Mouse (Mus musculus): ENCODE results near the gene Npr3. TPM values are rescaled to one million over a fixed set of nuclear protein-coding genes. Genes with fewer than 3 reads are reported as not detected.

Npr3 gene
- polyA plus RNA-seq, 1 experiment: 3.4 TPM

DNA sequence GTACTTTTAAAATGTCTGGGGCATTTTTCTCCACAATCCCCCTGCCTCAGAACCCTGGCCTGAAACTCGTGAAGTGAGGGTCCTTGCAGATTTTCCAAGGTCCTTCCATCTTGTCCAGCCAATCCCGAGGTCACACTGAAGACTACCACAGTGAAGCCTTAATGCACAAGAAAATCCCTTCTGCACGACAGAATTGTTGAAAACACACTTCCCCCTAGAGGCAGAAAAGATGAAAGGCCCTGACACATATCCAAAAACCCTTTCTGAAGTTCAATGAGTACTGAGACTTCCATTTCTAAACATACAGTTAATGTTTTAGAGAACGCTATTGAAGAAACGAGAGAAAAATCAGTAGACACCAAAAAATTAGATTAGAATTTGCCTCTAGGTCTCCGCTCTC, 2.8 kb upstream of the Npr3 start:
- H3K27ac ChIP-seq (ENCODE audit: insufficient read depth, low read length): no peak overlapping the region
- TF ChIP-seq CTCF (IDR thresholded peaks at IDR 0.05; ENCODE audit: extremely low read depth, insufficient read depth, low read length) (peak; percentile 37; the same call in 1 of the 2 replicates), POLR2A (IDR thresholded peaks at IDR 0.05; ENCODE audit: extremely low read depth, insufficient read depth, low read length) (no peak)
- no peak overlapping the region for H3K4me3 ChIP-seq (ENCODE audit: insufficient read depth, low read length)
- H3K4me1 ChIP-seq (ENCODE audit: control insufficient read depth, insufficient read depth, low read length): no peaks in the 10 kb centered on the region

DNA sequence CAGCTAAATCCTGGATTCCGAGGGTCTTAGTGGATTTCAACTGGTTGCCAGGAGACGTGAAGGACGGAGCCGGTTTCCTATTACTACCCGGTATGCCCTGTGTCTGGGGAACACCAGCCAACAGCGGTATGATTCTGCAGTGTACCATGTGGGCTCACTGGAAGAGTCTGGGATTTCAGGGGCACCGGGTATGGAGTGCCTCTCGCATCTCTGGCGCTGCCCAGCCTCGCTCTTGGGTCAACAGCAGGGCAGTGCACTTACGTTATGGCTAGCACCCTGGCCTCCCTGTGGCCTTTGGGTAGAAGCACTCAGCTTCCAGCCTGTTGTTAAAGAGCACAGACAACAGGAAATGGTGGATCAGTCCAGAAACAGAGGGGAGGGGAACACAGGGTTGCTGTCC, 1.1 kb upstream of the Npr3 start:
- Histone ChIP-seq H3K4me3 (ENCODE audit: insufficient read depth, low read length) (no peak overlapping the region), H3K27ac (ENCODE audit: insufficient read depth, low read length) (no peak overlapping the region), H3K4me1 (ENCODE audit: control insufficient read depth, insufficient read depth, low read length) (no peaks in the 10 kb centered on the region)
- TF ChIP-seq CTCF (IDR thresholded peaks at IDR 0.05; ENCODE audit: extremely low read depth, insufficient read depth, low read length): no peak
- TF ChIP-seq POLR2A (IDR thresholded peaks at IDR 0.05; ENCODE audit: extremely low read depth, insufficient read depth, low read length): no peak

DNA sequence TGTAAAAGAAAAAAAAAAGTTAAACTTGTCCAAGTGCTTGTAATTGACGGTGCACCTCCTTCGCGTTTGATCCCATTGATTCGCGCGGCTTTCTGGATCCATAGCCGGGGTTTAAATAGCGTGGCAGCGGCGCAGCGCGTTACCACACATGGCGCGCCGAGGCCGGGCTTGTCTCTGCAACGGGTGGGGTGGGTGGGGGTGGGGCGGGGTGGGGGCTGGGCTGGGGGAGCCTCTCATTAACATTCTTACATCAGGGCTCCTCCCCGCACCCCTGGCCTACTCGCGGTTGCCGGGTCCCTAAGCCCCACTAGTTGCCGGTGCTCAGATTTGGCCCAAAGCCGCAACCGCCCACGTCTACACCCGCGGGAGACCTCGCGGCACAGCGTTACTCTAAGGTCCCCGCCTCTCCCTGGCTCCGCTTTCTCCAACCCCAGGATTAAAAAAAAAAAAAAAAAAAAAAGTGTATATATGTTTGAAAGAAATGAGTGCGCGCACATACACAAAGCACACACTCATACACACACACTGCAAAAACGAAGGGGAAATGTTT, 991 bp downstream of the Npr3 start:
- peak overlapping the region; percentile 74 for H3K4me3 ChIP-seq (ENCODE audit: insufficient read depth, low read length)
- H3K4me1 ChIP-seq (ENCODE audit: control insufficient read depth, insufficient read depth, low read length): no peaks in the 10 kb centered on the region
- H3K27ac ChIP-seq (ENCODE audit: insufficient read depth, low read length): no peak overlapping the region
- TF ChIP-seq CTCF (IDR thresholded peaks at IDR 0.05; ENCODE audit: extremely low read depth, insufficient read depth, low read length) (no peak), POLR2A (IDR thresholded peaks at IDR 0.05; ENCODE audit: extremely low read depth, insufficient read depth, low read length) (peak; percentile 40; the same call in 1 of the 2 replicates)

DNA sequence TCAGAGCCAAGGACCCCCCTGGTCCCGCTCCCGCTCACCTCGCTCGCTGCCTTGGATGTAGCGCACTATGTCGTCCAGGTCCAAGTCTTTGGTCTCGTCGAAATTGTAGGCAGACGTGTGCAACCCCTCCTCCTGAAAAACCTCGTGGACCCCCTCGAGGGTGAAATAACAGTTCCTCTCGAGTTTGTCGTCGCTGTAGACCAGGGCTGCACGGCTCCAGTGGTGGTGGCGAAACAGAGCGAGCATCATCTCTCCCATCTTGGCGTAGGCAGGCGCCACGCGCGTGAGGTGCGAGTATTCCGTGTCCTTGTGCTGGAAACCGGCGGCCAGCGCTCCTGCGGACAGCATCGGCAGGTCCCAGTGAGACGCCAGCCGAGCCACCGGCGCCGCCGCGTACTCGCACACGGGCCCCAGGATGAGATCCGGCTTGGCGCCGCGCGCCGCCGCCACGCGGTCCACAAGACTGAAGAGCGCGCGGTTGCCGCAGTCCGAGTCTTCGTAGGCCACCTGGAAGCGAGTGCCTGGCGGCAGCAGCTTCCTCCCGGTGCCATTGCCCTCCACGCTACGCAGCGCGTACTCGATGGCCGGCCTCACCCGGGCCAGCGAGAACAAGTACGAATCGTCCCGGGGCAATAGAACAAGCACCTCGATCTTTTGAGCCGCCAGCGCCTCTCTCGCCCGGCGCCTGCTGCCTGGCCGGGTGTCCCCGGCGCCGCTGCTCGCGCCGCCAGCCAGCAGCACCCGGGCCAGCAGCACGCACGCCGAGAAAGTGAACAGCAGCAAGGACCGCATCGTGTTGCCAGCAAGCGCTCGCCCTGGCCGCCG, 2.0 kb downstream of the Npr3 start:
- TF ChIP-seq CTCF (IDR thresholded peaks at IDR 0.05; ENCODE audit: extremely low read depth, insufficient read depth, low read length): no peak
- no peak for TF ChIP-seq POLR2A (IDR thresholded peaks at IDR 0.05; ENCODE audit: extremely low read depth, insufficient read depth, low read length)
- Histone ChIP-seq H3K4me1 (ENCODE audit: control insufficient read depth, insufficient read depth, low read length) (no peaks in the 10 kb centered on the region), H3K4me3 (ENCODE audit: insufficient read depth, low read length) (peak overlapping the region; percentile 43), H3K27ac (ENCODE audit: insufficient read depth, low read length) (no peak overlapping the region)

DNA sequence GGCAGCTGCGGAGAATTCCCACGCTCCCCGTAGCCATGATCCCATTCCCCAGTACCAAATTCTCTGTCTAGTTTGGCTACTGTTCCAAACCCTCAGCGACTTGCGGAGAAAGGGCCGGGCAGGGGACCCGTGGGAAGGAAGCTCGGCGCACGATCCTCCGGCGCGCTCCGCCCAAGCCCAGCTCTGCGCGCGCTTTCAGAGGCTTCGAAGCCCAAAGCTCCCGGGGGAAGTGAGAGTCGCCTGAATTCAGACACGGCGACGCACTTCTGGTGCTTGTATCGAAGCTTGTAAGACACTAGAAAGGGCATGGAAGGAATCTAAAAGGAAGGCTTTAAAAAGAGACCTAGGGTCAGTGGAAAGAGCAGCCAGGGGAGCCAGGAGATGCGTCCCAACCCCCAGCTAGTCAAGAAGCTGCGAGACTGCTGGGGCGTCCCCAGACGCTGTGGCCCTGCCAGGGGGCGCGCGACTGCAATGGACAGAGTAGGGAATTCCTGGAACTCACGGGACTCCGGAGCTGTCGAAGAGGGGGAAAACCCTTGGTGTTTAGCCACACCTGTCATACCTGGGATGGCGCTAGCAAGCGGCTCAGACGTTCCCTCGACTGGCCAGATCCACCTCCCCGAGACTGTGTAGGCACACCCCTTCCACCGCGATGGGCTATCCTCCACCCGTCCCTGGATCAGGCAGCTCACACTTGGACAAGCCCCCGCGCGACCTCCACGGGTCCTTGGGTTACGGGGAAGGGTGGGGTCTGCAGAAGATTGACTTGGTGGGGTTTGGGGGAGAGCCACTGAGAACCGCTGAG, 2.8 kb downstream of the Npr3 start:
- no peak for TF ChIP-seq CTCF (IDR thresholded peaks at IDR 0.05; ENCODE audit: extremely low read depth, insufficient read depth, low read length)
- no peak for TF ChIP-seq POLR2A (IDR thresholded peaks at IDR 0.05; ENCODE audit: extremely low read depth, insufficient read depth, low read length)
- Histone ChIP-seq H3K4me1 (ENCODE audit: control insufficient read depth, insufficient read depth, low read length) (no peaks in the 10 kb centered on the region), H3K4me3 (ENCODE audit: insufficient read depth, low read length) (peak overlapping the region; percentile 43), H3K27ac (ENCODE audit: insufficient read depth, low read length) (no peak overlapping the region)

DNA sequence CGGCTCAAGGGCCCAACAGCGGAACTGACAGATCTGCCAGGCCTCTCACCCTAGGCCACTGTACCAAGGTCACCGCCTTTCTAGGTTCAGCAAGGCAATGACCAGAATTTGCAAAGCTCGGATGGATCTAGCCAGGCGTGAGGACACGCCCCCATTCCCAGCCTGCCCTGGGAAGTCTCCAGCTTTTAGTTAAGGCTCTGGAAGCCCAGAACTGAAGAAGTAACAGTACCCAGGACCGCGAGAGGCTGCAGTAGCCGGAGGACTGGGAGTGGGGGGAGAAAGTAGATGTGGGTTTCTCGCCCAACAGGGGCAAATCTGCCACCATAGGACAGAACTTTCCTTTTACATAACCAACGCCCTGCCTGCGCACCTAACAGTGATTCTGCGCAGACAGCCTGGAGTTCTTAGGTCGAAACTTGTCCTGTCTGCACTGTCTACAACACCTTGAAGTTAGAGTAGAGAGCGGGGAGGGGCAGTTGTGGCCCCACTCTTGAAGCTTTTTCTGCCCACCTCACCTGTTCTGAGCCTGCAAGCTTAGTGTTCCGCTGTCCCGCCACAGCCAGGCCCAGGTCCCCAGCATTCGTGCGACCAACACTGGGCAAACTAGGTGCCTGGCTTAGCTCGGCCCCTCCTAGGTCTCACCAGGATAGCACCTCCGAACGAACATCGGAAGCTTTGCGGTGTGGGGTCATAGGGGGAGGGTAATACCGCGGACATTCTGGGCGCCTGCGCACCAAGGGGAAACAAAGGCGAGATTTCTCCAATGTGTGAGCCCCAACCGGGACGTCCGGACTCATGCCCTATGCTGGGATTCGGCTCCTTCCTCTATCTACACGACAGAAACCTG, 3.7 kb downstream of the Npr3 start:
- Histone ChIP-seq H3K4me1 (ENCODE audit: control insufficient read depth, insufficient read depth, low read length) (no peaks in the 10 kb centered on the region), H3K27ac (ENCODE audit: insufficient read depth, low read length) (no peak overlapping the region), H3K4me3 (ENCODE audit: insufficient read depth, low read length) (peak overlapping the region; percentile 43)
- TF ChIP-seq POLR2A (IDR thresholded peaks at IDR 0.05; ENCODE audit: extremely low read depth, insufficient read depth, low read length) (no peak), CTCF (IDR thresholded peaks at IDR 0.05; ENCODE audit: extremely low read depth, insufficient read depth, low read length) (no peak)

DNA sequence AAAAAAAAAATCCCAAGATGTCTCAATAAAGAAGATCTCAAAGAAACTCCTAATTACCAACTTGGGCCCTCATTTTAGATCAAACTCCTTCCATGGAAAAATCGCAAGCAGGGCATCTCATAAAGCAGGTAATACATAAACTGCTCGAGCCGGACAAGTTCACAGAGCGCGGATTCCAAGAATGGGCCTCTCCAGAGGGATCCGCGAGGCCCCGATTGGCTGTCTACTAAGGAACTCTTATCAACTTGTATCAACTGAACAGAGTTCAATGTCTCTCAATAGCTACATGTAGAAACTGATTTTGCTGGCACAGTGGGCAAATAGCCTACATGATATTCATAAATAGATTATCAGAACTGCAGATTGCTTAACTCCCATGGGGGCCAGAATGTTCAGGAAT, 9.5 kb downstream of the Npr3 start:
- Histone ChIP-seq H3K4me1 (ENCODE audit: control insufficient read depth, insufficient read depth, low read length) (no peaks in the 10 kb centered on the region), H3K27ac (ENCODE audit: insufficient read depth, low read length) (no peak overlapping the region), H3K4me3 (ENCODE audit: insufficient read depth, low read length) (no peak overlapping the region)
- TF ChIP-seq POLR2A (IDR thresholded peaks at IDR 0.05; ENCODE audit: extremely low read depth, insufficient read depth, low read length): no peak

DNA sequence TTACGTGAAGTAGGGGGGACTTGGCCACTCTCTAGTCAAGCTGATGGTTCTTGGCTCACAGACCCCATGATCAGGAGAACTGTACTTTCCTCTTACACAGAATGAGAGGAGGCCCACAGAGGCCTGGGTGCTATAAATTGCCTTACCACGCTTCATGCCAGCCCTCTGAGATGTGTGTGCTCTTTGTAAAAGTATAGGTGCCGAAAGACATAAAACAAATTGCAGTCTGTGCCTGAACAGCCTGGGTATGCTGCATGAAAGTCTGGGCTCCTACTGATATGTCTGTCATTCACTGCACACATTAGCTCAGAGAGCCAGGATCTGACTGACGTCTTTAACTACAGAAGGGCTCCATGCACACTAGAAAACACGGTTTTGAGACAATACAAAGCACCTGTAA, 9.9 kb downstream of the Npr3 start:
- H3K4me3 ChIP-seq (ENCODE audit: insufficient read depth, low read length): no peak overlapping the region
- H3K27ac ChIP-seq (ENCODE audit: insufficient read depth, low read length): no peak overlapping the region
- no peaks in the 10 kb centered on the region for H3K4me1 ChIP-seq (ENCODE audit: control insufficient read depth, insufficient read depth, low read length)
- TF ChIP-seq POLR2A (IDR thresholded peaks at IDR 0.05; ENCODE audit: extremely low read depth, insufficient read depth, low read length): no peak
- no peak for TF ChIP-seq CTCF (IDR thresholded peaks at IDR 0.05; ENCODE audit: extremely low read depth, insufficient read depth, low read length)

DNA sequence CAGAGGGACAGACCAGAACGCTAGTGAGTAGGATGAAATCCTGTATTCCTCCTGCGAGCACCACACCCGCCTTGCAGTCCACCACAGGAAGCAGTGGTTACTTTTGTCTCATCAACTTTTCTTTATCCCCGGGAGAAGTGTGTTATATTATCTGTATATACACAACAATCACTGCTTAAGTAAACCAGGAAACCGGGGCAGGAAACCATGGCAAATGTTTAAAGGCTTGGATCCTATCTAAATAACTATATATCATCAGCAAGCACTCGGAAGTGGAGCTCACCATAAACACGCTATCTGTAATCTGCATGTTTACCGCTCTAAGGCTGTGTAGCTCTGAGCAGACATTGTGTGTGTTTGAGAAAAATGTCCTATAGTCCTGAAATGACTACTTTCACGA, 13.1 kb downstream of the Npr3 start:
- TF ChIP-seq CTCF (IDR thresholded peaks at IDR 0.05; ENCODE audit: extremely low read depth, insufficient read depth, low read length) (no peak), POLR2A (IDR thresholded peaks at IDR 0.05; ENCODE audit: extremely low read depth, insufficient read depth, low read length) (no peak)
- Histone ChIP-seq H3K4me3 (ENCODE audit: insufficient read depth, low read length) (no peak overlapping the region), H3K27ac (ENCODE audit: insufficient read depth, low read length) (no peak overlapping the region)

More for the DNA sequence above, 13.1 kb downstream of the Npr3 start:
- no peaks in the 10 kb centered on the region for H3K4me1 ChIP-seq (ENCODE audit: control insufficient read depth, insufficient read depth, low read length)

All from cortical plate, adult 2 months (tissue).